Mouse (Mus musculus) G1E (cell line): ENCODE measurements at regions not wholly inside any gene's neighbourhood (a gene's known extent, or its start where the extent isn't known, plus 50 kb on each side); places are given as distances from the start of the nearest gene placed in this dataset.

Experiments used
- CTCF ChIP-seq: IDR thresholded peaks from 2 replicates; pipeline ENCODE4 v1.5.1; 2012; ENCODE audit warnings: low read depth, low read length, inconsistent platforms, mixed read lengths
- GATA1 ChIP-seq: IDR thresholded peaks from 2 replicates; pipeline ENCODE4 v1.6.1; 2012; ENCODE audit warnings: borderline replicate concordance, low read length, inconsistent platforms, mixed read lengths
- POLR2AphosphoS5 ChIP-seq: IDR thresholded peaks from 2 replicates; pipeline ENCODE4 v1.6.1; 2012; ENCODE audit warnings: low read depth, low read length, inconsistent platforms; ENCODE audit not compliant: insufficient replicate concordance
- TAL1 ChIP-seq: conservative IDR thresholded peaks from 2 replicates; pipeline ENCODE4 v1.6.1; 2012; ENCODE audit warnings: low read depth, low read length, inconsistent platforms, mixed read lengths

DNA sequence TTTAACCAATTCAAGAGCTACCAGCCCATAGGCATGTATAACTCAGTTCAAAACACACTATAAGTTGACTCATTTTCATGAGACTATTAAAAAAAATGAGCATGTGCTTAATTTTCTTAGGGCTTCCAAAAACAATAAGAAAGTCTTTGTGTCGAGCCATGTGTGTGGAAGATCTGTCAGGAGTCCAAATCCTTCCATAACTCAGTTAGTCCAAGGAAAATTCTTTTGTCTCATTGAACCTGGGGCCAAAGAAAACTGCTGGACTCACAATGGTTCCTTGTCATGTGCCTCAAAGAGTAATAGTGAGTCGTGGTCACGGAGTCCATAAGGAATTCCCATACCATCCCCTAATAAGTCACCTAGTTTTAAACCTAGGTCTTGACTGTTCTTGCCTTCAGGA is 199.0 kb upstream of the Gm21798 start:
- TF ChIP-seq CTCF (no peak), POLR2AphosphoS5 (no peak), TAL1 (no peak), GATA1 (no peak)
